Mouse (Mus musculus) heart, embryonic 10.5 days (tissue): ENCODE measurements at regions not wholly inside any gene's neighbourhood (a gene's known extent, or its start where the extent isn't known, plus 50 kb on each side); places are given as distances from the start of the nearest gene placed in this dataset.

ENCODE experiments used
- DNase-seq: peaks from one replicate; pipeline ENCODE4 v3.0.0-alpha.2; 2017; ENCODE audit warnings: low spot score
- H3K27ac ChIP-seq: fragments of 300-500 bp; sonication (generic); 2 replicates; pipeline ENCODE4 v1.5.1; 2016; ENCODE audit warnings: mild to moderate bottlenecking
- H3K27me3 ChIP-seq: fragments of 300-500 bp; sonication (generic); 2 replicates; pipeline ENCODE4 v1.6.1; 2016; ENCODE audit warnings: mild to moderate bottlenecking; ENCODE audit not compliant: poor library complexity, insufficient read depth, severe bottlenecking
- H3K36me3 ChIP-seq: fragments of 300-500 bp; sonication (generic); 2 replicates; pipeline ENCODE4 v1.6.1; 2016; ENCODE audit warnings: mild to moderate bottlenecking, moderate library complexity
- H3K4me1 ChIP-seq: fragments of 300-500 bp; sonication (generic); 2 replicates; pipeline ENCODE4 v1.6.1; 2016; ENCODE audit warnings: mild to moderate bottlenecking
- H3K4me3 ChIP-seq: fragments of 300-500 bp; sonication (generic); 2 replicates; pipeline ENCODE4 v1.5.1; 2016; ENCODE audit warnings: mild to moderate bottlenecking, moderate library complexity
- H3K9me3 ChIP-seq: fragments of 300-500 bp; sonication (generic); 2 replicates; pipeline ENCODE4 v1.6.1; 2016; ENCODE audit warnings: mild to moderate bottlenecking, moderate library complexity
- WGBS: fragments of 180-500 bp; shearing (Covaris S2); methylation state at CpG from one replicate; pipeline ENCODE4 v1.1.7; 2016; 5-methylcytosine and 5-hydroxymethylcytosine counted together

DNA sequence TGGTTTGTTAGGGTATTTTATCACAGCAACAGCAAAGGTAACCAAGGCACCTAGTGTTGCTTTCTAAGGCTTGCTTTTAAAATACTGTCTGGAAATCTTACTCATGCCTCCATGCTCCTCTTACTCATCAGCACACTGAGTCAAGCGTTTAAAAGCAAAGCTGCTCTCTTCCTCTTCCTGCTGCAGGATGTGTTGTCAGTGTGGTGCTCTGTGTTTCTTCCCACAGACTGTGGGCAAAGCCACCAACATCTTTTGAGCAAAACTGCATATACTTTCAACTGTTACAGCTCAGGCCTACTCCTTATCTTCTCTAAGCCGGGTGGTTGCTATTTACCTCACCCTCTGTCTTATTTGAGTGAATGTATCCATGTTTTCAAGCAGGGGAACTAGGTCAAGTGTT is 144.0 kb upstream of the Topaz1 start:
- no peak overlapping the region for H3K4me3 ChIP-seq
- DNase-seq = no peak
- H3K36me3 ChIP-seq = no peaks in the 10 kb centered on the region
- no peak overlapping the region for H3K27ac ChIP-seq
- 63% methylated on average over 2 of the region's 2 CpGs for WGBS
- no peaks in the 10 kb centered on the region for H3K4me1 ChIP-seq
- no peaks in the 10 kb centered on the region for H3K9me3 ChIP-seq
- peaks cover 13% of the 10 kb centered on the region; the same call in 1 of the 2 replicates for H3K27me3 ChIP-seq

DNA sequence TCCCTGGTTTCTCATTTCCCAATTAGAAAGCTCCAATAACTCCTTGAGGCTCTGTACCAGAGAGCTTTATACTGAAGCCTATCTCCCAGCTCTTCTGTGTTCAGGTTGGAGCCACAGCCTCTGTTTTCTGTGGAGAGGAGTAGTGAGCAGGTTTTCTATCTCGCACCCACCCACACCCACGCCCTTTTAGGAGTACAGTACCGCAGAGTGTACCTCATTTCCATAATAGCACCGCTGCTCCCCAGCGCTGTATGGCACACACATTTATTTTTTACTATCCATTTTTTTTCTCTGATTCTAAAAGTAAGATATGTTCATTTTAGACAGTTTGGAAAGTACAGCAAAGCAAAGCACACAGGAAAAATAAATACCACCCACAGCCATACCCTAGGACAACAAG is 137.5 kb upstream of the Topaz1 start:
- WGBS = 88% methylated on average over 5 of the region's 5 CpGs
- Histone ChIP-seq H3K9me3 (no peaks in the 10 kb centered on the region), H3K27ac (no peak overlapping the region), H3K4me1 (no peaks in the 10 kb centered on the region), H3K27me3 (peaks cover 12% of the 10 kb centered on the region), H3K4me3 (no peak overlapping the region), H3K36me3 (no peaks in the 10 kb centered on the region)
- DNase-seq = no peak

DNA sequence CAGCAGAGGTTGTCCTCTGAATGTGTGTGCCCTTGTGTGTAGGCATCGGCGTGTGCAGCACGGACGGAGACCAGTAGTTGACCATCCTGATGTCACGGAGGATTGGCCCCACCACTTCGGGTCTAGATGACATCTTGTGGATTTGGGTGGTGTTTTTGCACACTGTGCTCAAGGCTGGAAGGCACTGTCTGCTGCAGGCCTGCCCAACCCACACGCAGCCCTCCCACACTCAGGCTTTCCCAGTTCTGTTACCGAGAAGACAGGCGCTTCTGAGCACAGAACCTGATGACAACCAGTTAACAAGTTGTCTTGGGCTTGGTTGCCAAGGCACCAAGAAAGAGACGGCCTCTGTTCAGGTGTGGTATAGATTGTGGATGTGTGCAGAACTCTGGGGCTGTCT is 136.2 kb upstream of the Topaz1 start:
- Histone ChIP-seq H3K27ac (no peak overlapping the region), H3K27me3 (peaks cover 12% of the 10 kb centered on the region), H3K9me3 (no peaks in the 10 kb centered on the region), H3K4me1 (peaks cover 5% of the 10 kb centered on the region; the same call in 1 of the 2 replicates), H3K36me3 (no peaks in the 10 kb centered on the region), H3K4me3 (no peak overlapping the region)
- WGBS = 85% methylated on average over 10 of the region's 10 CpGs
- no peak for DNase-seq

DNA sequence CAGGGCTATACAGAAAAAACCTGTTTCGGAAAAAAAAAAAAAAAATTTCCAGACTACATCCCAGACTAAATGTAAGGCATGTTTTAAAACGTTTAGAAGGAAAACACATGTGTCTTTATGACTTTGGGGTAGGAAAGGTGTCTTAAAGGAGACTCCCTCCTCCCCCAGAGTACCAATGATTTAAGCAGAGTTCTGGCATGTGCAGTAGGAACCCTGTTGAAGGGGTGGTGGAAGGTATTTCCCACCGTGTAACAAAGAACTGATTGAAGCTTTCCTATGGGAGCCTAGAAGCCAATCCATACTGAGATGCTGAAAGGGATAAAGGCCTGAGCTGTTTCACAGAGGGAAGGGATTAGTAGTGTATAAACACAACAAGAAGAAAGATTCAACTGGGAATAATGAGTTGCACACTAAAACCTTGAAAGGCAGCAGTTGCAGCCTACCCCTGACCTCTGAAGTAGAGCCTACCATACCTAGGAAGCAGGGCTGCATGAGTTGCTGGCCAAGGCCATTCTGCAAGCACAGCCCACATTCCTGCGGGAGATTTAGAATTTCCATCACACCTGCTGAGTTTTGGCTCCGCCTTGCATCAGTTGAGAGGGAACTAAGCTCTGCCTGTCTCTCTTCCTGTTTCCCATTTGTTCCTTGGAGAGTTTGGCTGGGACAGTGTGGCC is 132.4 kb upstream of the Topaz1 start:
- no peak overlapping the region for H3K4me3 ChIP-seq
- no peaks in the 10 kb centered on the region for H3K9me3 ChIP-seq
- H3K27me3 ChIP-seq = peaks cover 12% of the 10 kb centered on the region
- peaks cover 28% of the 10 kb centered on the region for H3K4me1 ChIP-seq
- no peaks in the 10 kb centered on the region for H3K36me3 ChIP-seq
- 28% methylated on average over 5 of the region's 5 CpGs for WGBS
- no peak overlapping the region for H3K27ac ChIP-seq
- DNase-seq = no peak

DNA sequence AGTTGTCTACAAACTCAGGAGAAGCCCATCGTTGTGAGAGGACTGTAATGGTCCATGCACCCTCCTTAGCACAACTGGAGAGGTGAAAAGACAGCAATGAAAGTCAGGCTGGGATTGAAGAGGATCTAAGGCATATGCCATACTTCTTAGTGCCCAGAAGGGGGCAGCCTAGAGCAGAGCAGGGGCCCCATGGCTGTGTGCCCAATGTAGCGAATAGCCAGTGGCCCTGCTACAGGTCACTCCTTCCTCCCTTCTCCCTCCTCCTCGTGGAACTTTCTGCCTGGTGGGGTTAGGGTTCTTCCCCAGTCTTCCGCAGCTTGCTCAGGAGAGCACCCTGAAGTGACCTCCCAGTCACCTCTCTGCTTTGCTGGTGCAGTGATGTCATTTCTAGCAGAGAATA is 131.8 kb upstream of the Topaz1 start:
- WGBS = 15% methylated on average over 4 of the region's 4 CpGs
- H3K36me3 ChIP-seq = no peaks in the 10 kb centered on the region
- H3K4me1 ChIP-seq = peaks cover 28% of the 10 kb centered on the region
- no peak overlapping the region for H3K27ac ChIP-seq
- DNase-seq = no peak
- H3K4me3 ChIP-seq = no peak overlapping the region
- peaks cover 12% of the 10 kb centered on the region for H3K27me3 ChIP-seq
- no peaks in the 10 kb centered on the region for H3K9me3 ChIP-seq

DNA sequence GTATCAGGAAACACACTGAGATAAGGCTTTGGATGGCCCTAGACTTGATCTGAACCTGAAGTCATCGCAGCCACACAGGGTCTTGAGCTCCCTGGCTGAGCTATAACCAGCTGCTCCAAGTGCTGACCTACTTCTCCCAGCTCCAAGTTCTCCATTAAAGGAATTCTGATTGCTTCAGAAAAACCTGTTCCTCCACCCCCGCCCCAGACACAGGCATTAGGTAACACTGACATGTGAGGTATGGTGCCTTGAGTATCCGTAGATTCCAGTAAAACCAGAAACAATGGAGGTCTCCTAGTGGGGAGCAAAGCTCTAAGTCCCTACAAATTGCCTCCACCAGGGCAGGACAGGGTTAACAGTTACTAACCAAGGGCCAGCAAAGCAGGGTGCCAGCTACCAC is 129.4 kb upstream of the Topaz1 start:
- peaks cover 28% of the 10 kb centered on the region for H3K4me1 ChIP-seq
- 28% methylated on average over 3 of the region's 3 CpGs for WGBS
- no peaks in the 10 kb centered on the region for H3K36me3 ChIP-seq
- 0 out of 2 replicates have a peak, but pooled peaks cover 13% of the 10 kb centered on the region for H3K27me3 ChIP-seq
- no peak overlapping the region for H3K27ac ChIP-seq
- no peak overlapping the region for H3K4me3 ChIP-seq
- no peak for DNase-seq
- no peaks in the 10 kb centered on the region for H3K9me3 ChIP-seq

DNA sequence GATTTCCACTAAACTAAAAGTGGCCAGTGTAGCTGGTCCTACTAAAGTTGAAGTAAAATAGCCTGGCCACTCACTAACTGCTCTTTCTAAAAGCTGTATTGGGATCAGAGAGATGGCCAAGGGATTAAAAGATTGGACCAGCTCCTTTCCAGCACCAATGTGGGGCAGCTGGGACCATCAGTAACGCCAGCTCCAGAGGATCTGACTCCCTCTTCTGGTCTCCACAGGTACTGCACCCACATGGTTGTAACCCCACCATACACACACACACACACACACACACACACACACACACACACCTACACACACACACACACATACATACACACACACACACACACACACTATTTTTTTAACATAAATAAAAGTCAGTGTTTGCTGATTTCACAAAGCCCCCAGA is 122.1 kb upstream of the Topaz1 start:
- H3K4me3 ChIP-seq = no peak overlapping the region
- H3K4me1 ChIP-seq = peaks cover 19% of the 10 kb centered on the region; the same call in 1 of the 2 replicates
- no peak for DNase-seq
- WGBS = 83% methylated on average over 1 of the region's 1 CpGs
- no peak overlapping the region for H3K27ac ChIP-seq
- H3K36me3 ChIP-seq = no peaks in the 10 kb centered on the region
- peaks cover 39% of the 10 kb centered on the region for H3K27me3 ChIP-seq
- H3K9me3 ChIP-seq = no peaks in the 10 kb centered on the region

DNA sequence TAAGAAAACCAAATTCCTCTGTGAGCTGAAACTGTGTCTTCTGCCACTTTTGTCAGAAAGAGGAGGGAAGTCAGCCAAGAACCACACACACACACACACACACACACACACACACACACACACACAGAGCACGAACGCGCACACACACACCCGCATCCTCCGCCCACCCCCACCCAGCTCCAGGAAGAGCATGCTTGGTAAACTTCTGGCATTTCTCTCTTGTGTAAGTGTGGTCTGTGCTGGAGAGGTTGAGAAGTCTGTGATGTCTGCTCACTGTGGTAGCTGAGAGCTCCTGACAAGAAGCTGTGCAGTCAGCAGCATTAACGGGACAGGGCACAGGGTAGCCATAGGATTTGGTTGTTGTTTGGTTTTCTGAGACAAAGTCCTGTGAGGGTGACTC is 120.8 kb upstream of the Topaz1 start:
- WGBS = 72% methylated on average over 6 of the region's 6 CpGs
- peaks cover 19% of the 10 kb centered on the region; the same call in 1 of the 2 replicates for H3K4me1 ChIP-seq
- H3K36me3 ChIP-seq = no peaks in the 10 kb centered on the region
- no peak overlapping the region for H3K4me3 ChIP-seq
- H3K27me3 ChIP-seq = peaks cover 50% of the 10 kb centered on the region
- H3K9me3 ChIP-seq = no peaks in the 10 kb centered on the region
- DNase-seq = no peak
- no peak overlapping the region for H3K27ac ChIP-seq

DNA sequence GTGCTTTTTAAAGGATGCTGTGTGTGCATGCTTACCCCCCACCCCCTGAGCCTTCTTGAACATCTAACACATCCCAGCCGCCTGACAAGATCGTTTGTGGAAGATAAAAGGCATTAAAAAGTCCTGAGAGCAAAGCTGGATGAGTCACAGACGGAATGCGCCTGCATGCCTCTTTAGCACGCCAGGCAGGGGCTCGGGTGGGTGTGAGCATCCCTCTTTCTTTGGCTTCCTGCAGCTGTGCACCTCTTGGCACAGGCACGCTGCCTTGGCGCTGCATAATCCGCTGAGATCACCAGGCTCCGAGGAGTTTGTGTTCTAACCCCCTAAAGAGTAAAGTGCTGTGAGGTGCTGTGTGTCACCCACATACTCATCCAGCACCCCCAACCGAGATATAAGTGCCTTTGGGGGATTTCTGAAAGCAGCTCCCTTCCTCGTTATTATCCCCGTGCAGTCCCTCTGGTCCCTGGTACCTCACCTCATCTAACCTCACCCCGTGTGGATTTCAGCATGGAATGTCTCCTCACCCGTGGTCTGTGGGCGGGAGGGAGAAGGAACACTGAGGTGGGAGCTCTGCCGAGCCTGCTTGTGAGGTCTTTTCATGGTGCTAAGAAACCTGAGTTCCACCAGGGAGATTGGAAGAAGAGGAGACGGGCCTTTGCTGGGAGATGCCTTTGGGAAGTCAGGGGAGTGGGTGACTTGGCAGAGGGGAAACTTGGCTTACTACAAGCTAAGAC is 117.8 kb upstream of the Topaz1 start:
- DNase-seq = no peak
- H3K9me3 ChIP-seq = no peaks in the 10 kb centered on the region
- H3K4me1 ChIP-seq = peaks cover 19% of the 10 kb centered on the region; the same call in 1 of the 2 replicates
- WGBS = 14% methylated on average over 18 of the region's 18 CpGs
- no peak overlapping the region for H3K27ac ChIP-seq
- no peak overlapping the region for H3K4me3 ChIP-seq
- peaks cover 40% of the 10 kb centered on the region for H3K27me3 ChIP-seq
- H3K36me3 ChIP-seq = no peaks in the 10 kb centered on the region

DNA sequence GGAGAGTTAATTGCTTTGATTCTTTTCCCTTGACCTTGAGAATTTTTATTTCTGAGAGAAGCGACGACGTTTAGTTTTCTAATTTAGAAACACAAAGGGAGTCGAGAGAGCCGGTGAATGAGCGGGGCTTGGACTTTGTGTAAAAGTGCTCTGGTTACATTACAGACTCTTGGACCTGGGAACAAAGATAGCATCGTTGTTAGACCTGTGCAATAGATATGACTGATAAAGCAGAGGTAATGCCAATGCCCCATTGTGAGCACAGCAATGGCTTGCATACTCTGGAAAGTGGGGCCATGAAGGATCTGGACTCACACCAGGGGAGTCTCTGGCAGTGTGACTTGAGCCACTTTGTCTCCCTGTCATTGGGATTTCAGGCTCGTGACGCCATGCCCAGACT is 115.4 kb upstream of the Topaz1 start:
- Histone ChIP-seq H3K4me3 (no peak overlapping the region), H3K4me1 (peaks cover 16% of the 10 kb centered on the region; the same call in 1 of the 2 replicates), H3K27me3 (peaks cover 40% of the 10 kb centered on the region), H3K27ac (no peak overlapping the region), H3K9me3 (no peaks in the 10 kb centered on the region), H3K36me3 (no peaks in the 10 kb centered on the region)
- 82% methylated on average over 9 of the region's 9 CpGs for WGBS
- DNase-seq = no peak

DNA sequence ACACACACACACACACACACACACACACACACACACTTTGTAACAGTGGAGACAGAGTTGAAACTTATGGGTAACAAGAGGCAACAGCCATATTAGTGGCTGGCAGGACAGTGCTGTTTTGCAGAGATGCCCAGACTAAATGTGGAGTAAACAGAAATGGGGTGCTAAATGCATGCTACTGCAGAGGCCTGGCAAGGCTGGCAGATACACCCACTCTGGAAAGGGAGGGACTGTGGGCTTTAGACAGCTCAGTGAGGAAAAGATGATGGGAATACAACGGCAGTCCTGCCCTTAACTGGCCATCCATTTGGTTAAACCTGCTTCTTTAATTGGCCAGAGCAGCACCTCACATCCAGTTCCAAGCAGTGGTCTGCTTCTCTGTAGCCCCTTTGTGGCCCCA is 113.7 kb upstream of the Topaz1 start:
- WGBS = 68% methylated on average over 1 of the region's 1 CpGs
- Histone ChIP-seq H3K9me3 (no peaks in the 10 kb centered on the region), H3K4me1 (peaks cover 9% of the 10 kb centered on the region; the same call in 1 of the 2 replicates), H3K27me3 (peaks cover 29% of the 10 kb centered on the region), H3K4me3 (no peak overlapping the region), H3K36me3 (no peaks in the 10 kb centered on the region), H3K27ac (no peak overlapping the region)
- no peak for DNase-seq

DNA sequence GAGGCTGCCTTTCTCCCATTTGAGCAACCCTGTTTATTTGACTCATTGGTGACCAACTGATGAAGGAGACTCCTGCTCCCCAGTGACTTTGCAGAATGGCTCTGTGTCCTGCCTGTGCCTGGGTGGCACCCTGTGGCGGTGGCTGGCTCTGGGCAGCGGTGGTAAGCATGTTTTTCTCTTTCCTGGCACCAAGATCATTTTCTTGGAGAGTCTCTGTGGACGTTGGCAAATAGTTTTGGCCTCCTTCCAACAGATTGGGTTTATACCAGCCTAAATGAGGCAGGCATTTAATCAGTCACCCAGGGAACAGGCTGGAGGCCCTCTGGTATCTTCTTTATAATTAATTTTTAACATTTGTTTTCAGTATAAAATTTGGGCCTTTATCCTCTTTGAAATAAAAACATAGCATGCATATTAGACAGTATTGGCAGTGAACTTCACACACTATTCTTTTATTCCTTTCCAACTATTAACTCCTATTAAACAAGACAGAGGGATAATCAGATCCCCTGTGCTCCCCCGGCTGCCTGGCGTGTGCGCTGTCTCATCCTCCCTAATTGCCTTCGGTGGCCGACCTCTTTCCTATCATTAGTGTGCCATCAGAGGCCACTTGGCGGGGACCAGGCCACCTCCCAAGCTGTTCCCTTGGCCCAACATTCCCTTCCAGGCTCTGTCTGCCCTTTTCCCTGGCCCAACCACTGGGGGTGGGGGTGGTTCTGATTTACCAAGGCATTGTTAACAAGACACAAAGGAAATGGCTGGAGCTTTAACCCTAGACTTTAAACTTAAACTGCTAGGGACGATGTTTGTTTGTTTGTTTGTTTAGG is 111.8 kb upstream of the Topaz1 start:
- Histone ChIP-seq H3K36me3 (no peaks in the 10 kb centered on the region), H3K27me3 (peaks cover 13% of the 10 kb centered on the region; the same call in 1 of the 2 replicates), H3K4me3 (no peak overlapping the region), H3K4me1 (no peaks in the 10 kb centered on the region), H3K27ac (no peak overlapping the region), H3K9me3 (no peaks in the 10 kb centered on the region)
- no peak for DNase-seq
- 61% methylated on average over 10 of the region's 10 CpGs for WGBS

DNA sequence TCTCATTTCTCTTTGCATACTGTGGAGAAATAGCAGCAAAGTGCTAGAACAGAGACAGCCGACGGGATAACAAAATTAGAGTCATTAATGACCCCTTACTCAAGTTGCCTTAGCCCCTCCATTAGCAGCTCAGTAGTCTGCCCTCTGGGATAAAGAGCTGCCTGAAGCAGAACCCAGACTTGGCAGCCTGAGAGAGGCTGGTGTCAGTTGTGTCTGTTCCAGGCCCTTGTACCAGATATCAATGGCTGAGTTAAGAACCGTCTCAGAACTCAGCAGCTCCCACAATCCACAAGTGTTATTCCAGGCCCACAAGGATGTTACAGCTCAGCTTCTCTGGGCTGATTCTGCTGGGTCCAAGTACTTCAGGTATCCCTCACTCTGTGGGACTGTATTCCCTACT is 109.6 kb upstream of the Topaz1 start:
- WGBS = 49% methylated on average over 3 of the region's 3 CpGs
- H3K27me3 ChIP-seq = no peaks in the 10 kb centered on the region; the same call in 1 of the 2 replicates
- no peak overlapping the region for H3K27ac ChIP-seq
- DNase-seq = no peak
- H3K9me3 ChIP-seq = no peaks in the 10 kb centered on the region
- H3K36me3 ChIP-seq = no peaks in the 10 kb centered on the region
- H3K4me1 ChIP-seq = no peaks in the 10 kb centered on the region
- H3K4me3 ChIP-seq = no peak overlapping the region
